Mouse (Mus musculus): ENCODE measurements around the gene Hist1h3d. TPM values are rescaled to one million over a fixed set of nuclear protein-coding genes. Genes with fewer than 3 reads are reported as not detected.

Gene Hist1h3d
- polyA plus RNA-seq, 1 experiment from 2014 or later: 0.58 TPM

Small RNAs within 50 kb of the gene (microRNA-seq; reads per million reads assigned to microRNA genes)
- not detected for gene Gm44297
- not detected for gene Gm44359
- gene Gm44394: not detected

Other genes starting within 250 kb of the Hist1h3d start
- gene Zfp322a, start 206.6 kb upstream of the Hist1h3d start, polyA plus RNA-seq (2015; fragmentation: Nextera tagmentation; extraction: Ambion mirVana): 28.9 and 30.1 TPM in 2 replicates
- 7.2 and 8.3 TPM in 2 replicates for gene Abt1, start 151.9 kb upstream of the Hist1h3d start, polyA plus RNA-seq (2015; fragmentation: Nextera tagmentation; extraction: Ambion mirVana)
- 0.11 and 0.19 TPM in 2 replicates for gene Btn1a1, start 109.9 kb upstream of the Hist1h3d start, polyA plus RNA-seq (2015; fragmentation: Nextera tagmentation; extraction: Ambion mirVana)
- gene Btn2a2, start 86.9 kb upstream of the Hist1h3d start, polyA plus RNA-seq (2015; fragmentation: Nextera tagmentation; extraction: Ambion mirVana): 0.09 TPM in 1 of 2 replicates, not detected in the other
- 0.92 and 4.6 TPM in 2 replicates for gene Hist1h4h, start 44.7 kb upstream of the Hist1h3d start, polyA plus RNA-seq (2015; fragmentation: Nextera tagmentation; extraction: Ambion mirVana)
- gene Hist1h2af, start 41.9 kb upstream of the Hist1h3d start, polyA plus RNA-seq (2015; fragmentation: Nextera tagmentation; extraction: Ambion mirVana): 1.7 TPM in 1 of 2 replicates, not detected in the other
- 1.3 TPM in 1 of 2 replicates, not detected in the other for gene Hist1h3g, start 40.3 kb upstream of the Hist1h3d start, polyA plus RNA-seq (2015; fragmentation: Nextera tagmentation; extraction: Ambion mirVana)
- 0.09 and 0.36 TPM in 2 replicates for gene Hist1h2bh, start 32.4 kb upstream of the Hist1h3d start, polyA plus RNA-seq (2015; fragmentation: Nextera tagmentation; extraction: Ambion mirVana)
- 0.21 TPM in 1 of 2 replicates, not detected in the other for gene Hist1h3f, start 31.7 kb upstream of the Hist1h3d start, polyA plus RNA-seq (2015; fragmentation: Nextera tagmentation; extraction: Ambion mirVana)
- not detected in 2 replicates for gene Hist1h4f, start 24.1 kb upstream of the Hist1h3d start, polyA plus RNA-seq (2015; fragmentation: Nextera tagmentation; extraction: Ambion mirVana)
- 0.09 and 0.13 TPM in 2 replicates for gene Hist1h1d, start 22.5 kb upstream of the Hist1h3d start, polyA plus RNA-seq (2015; fragmentation: Nextera tagmentation; extraction: Ambion mirVana)
- gene Hist1h3e, start 13.4 kb upstream of the Hist1h3d start, polyA plus RNA-seq (2015; fragmentation: Nextera tagmentation; extraction: Ambion mirVana): 1.5 and 2.0 TPM in 2 replicates
- 7.7 and 9.3 TPM in 2 replicates for gene Hist1h2ae, start 4.5 kb upstream of the Hist1h3d start, polyA plus RNA-seq (2015; fragmentation: Nextera tagmentation; extraction: Ambion mirVana)
- 1.5 and 3.0 TPM in 2 replicates for gene Hist1h2bg, start 4.4 kb upstream of the Hist1h3d start, polyA plus RNA-seq (2015; fragmentation: Nextera tagmentation; extraction: Ambion mirVana)
- gene Hist1h2bf, start 1.6 kb upstream of the Hist1h3d start, polyA plus RNA-seq (2015; fragmentation: Nextera tagmentation; extraction: Ambion mirVana): 0.65 TPM in 1 of 2 replicates, not detected in the other
- gene Hist1h2ad, start 1.4 kb upstream of the Hist1h3d start, polyA plus RNA-seq (2015; fragmentation: Nextera tagmentation; extraction: Ambion mirVana): not detected in 2 replicates
- gene Hist1h4d, start 5.8 kb downstream of the Hist1h3d start, polyA plus RNA-seq (2015; fragmentation: Nextera tagmentation; extraction: Ambion mirVana): 25.2 and 28.2 TPM in 2 replicates
- 0.80 and 0.89 TPM in 2 replicates for gene Hist1h2be, start 45.4 kb downstream of the Hist1h3d start, polyA plus RNA-seq (2015; fragmentation: Nextera tagmentation; extraction: Ambion mirVana)
- gene Hist1h1e, start 46.8 kb downstream of the Hist1h3d start, polyA plus RNA-seq (2015; fragmentation: Nextera tagmentation; extraction: Ambion mirVana): 7.7 and 9.3 TPM in 2 replicates
- gene Hist1h2ac, start 108.2 kb downstream of the Hist1h3d start, polyA plus RNA-seq (2015; fragmentation: Nextera tagmentation; extraction: Ambion mirVana): 0.19 and 0.41 TPM in 2 replicates
- gene Hist1h2bc, start 108.4 kb downstream of the Hist1h3d start, polyA plus RNA-seq (2015; fragmentation: Nextera tagmentation; extraction: Ambion mirVana): 37.8 and 45.4 TPM in 2 replicates
- not detected in 2 replicates for gene Hist1h1t, start 120.1 kb downstream of the Hist1h3d start, polyA plus RNA-seq (2015; fragmentation: Nextera tagmentation; extraction: Ambion mirVana)
- 2.4 and 3.7 TPM in 2 replicates for gene Hist1h4c, start 122.7 kb downstream of the Hist1h3d start, polyA plus RNA-seq (2015; fragmentation: Nextera tagmentation; extraction: Ambion mirVana)
- gene Hfe, start 135.1 kb downstream of the Hist1h3d start, polyA plus RNA-seq (2015; fragmentation: Nextera tagmentation; extraction: Ambion mirVana): 6.6 and 7.2 TPM in 2 replicates
- 16.4 and 22.5 TPM in 2 replicates for gene Hist1h1c, start 163.0 kb downstream of the Hist1h3d start, polyA plus RNA-seq (2015; fragmentation: Nextera tagmentation; extraction: Ambion mirVana)
- not detected in 2 replicates for gene Hist1h3c, start 169.8 kb downstream of the Hist1h3d start, polyA plus RNA-seq (2015; fragmentation: Nextera tagmentation; extraction: Ambion mirVana)
- gene Hist1h2bb, start 171.0 kb downstream of the Hist1h3d start, polyA plus RNA-seq (2015; fragmentation: Nextera tagmentation; extraction: Ambion mirVana): 0.62 TPM in 1 of 2 replicates, not detected in the other
- gene Hist1h2ab, start 175.4 kb downstream of the Hist1h3d start, polyA plus RNA-seq (2015; fragmentation: Nextera tagmentation; extraction: Ambion mirVana): 2.7 and 4.7 TPM in 2 replicates
- gene Hist1h3b, start 176.5 kb downstream of the Hist1h3d start, polyA plus RNA-seq (2015; fragmentation: Nextera tagmentation; extraction: Ambion mirVana): 0.58 TPM in 1 of 2 replicates, not detected in the other
- 1.2 TPM in 1 of 2 replicates, not detected in the other for gene Hist1h4b, start 181.2 kb downstream of the Hist1h3d start, polyA plus RNA-seq (2015; fragmentation: Nextera tagmentation; extraction: Ambion mirVana)
- 0.54 TPM in 1 of 2 replicates, not detected in the other for gene Hist1h4a, start 185.5 kb downstream of the Hist1h3d start, polyA plus RNA-seq (2015; fragmentation: Nextera tagmentation; extraction: Ambion mirVana)
- 0.66 and 0.94 TPM in 2 replicates for gene Hist1h3a, start 186.6 kb downstream of the Hist1h3d start, polyA plus RNA-seq (2015; fragmentation: Nextera tagmentation; extraction: Ambion mirVana)
- 0.50 and 0.66 TPM in 2 replicates for gene Hist1h1a, start 187.9 kb downstream of the Hist1h3d start, polyA plus RNA-seq (2015; fragmentation: Nextera tagmentation; extraction: Ambion mirVana)
- gene Trim38, start 194.2 kb downstream of the Hist1h3d start, polyA plus RNA-seq (2015; fragmentation: Nextera tagmentation; extraction: Ambion mirVana): not detected in 2 replicates
- not detected in 2 replicates for gene Slc17a2, start 231.2 kb downstream of the Hist1h3d start, polyA plus RNA-seq (2015; fragmentation: Nextera tagmentation; extraction: Ambion mirVana)

Measured in neural tube, postnatal 0 days (tissue).